Mouse (Mus musculus): ENCODE data around the gene Zcchc7. TPM values are rescaled to one million over a fixed set of nuclear protein-coding genes. Genes with fewer than 3 reads are reported as not detected.

Zcchc7 gene
- polyA plus RNA-seq, 1 experiment from 2014 or later, result 22.3 TPM

- WGBS, result 2% methylated on average over 25 of the region's 25 CpGs
- no peaks in the 10 kb centered on the region for H3K9me3 ChIP-seq (ENCODE audit: control insufficient read depth, low read length)
- no peak overlapping the region for H3K4me2 ChIP-seq (ENCODE audit: low read depth, severe bottlenecking)
- peak; percentile 57 for DNase-seq (ENCODE audit: low spot score)
- H3K4me3 ChIP-seq (ENCODE audit: low read depth, low read length), result no peak overlapping the region
- H3K27me3 ChIP-seq (ENCODE audit: control insufficient read depth, insufficient read depth, low read length), result peaks cover 88% of the 10 kb centered on the region
- H3K9ac ChIP-seq (ENCODE audit: low read length), result no peak overlapping the region
- no peak for ATAC-seq (ENCODE audit: insufficient number of reproducible peaks, low FRiP score, low TSS enrichment, low read depth)
- H3K36me3 ChIP-seq (ENCODE audit: control insufficient read depth, insufficient read depth, low read length), result no peaks in the 10 kb centered on the region
- peaks cover 17% of the 10 kb centered on the region for H3K4me1 ChIP-seq (ENCODE audit: control insufficient read depth, insufficient read depth, low read length)
- H3K27ac ChIP-seq (replicated peaks; ENCODE audit: low read depth, low read length), result no peak overlapping the region
Measured at GRCm38 (mm10) chr4:44711136-44711900, 44.4 kb upstream of the Zcchc7 start.

GRCm38 (mm10) chr4:44712051-44712700 lies 43.5 kb upstream of the Zcchc7 start:
- Histone ChIP-seq H3K27me3 (ENCODE audit: control insufficient read depth, insufficient read depth, low read length) (peaks cover 88% of the 10 kb centered on the region), H3K4me1 (ENCODE audit: control insufficient read depth, insufficient read depth, low read length) (peaks cover 17% of the 10 kb centered on the region), H3K4me2 (ENCODE audit: low read depth, severe bottlenecking) (no peak overlapping the region), H3K27ac (replicated peaks; ENCODE audit: low read depth, low read length) (no peak overlapping the region), H3K9ac (ENCODE audit: low read length) (no peak overlapping the region), H3K9me3 (ENCODE audit: control insufficient read depth, low read length) (no peaks in the 10 kb centered on the region), H3K4me3 (ENCODE audit: low read depth, low read length) (peak overlapping the region; percentile 16; the same call in 1 of the 2 replicates), H3K36me3 (ENCODE audit: control insufficient read depth, insufficient read depth, low read length) (no peaks in the 10 kb centered on the region)
- 2% methylated on average over 25 of the region's 25 CpGs for WGBS
- DNase-seq (ENCODE audit: low spot score) (peak; percentile 65), ATAC-seq (ENCODE audit: insufficient number of reproducible peaks, low FRiP score, low TSS enrichment, low read depth) (no peak)

- no peak for ATAC-seq (ENCODE audit: insufficient number of reproducible peaks, low FRiP score, low TSS enrichment, low read depth)
- no peak overlapping the region for H3K4me3 ChIP-seq (ENCODE audit: low read depth, low read length)
- peaks cover 17% of the 10 kb centered on the region for H3K4me1 ChIP-seq (ENCODE audit: control insufficient read depth, insufficient read depth, low read length)
- no peak overlapping the region for H3K27ac ChIP-seq (replicated peaks; ENCODE audit: low read depth, low read length)
- no peaks in the 10 kb centered on the region for H3K9me3 ChIP-seq (ENCODE audit: control insufficient read depth, low read length)
- no peaks in the 10 kb centered on the region for H3K36me3 ChIP-seq (ENCODE audit: control insufficient read depth, insufficient read depth, low read length)
- DNase-seq (ENCODE audit: low spot score), result peak; percentile 66
- no peak overlapping the region for H3K9ac ChIP-seq (ENCODE audit: low read length)
- peaks cover 88% of the 10 kb centered on the region for H3K27me3 ChIP-seq (ENCODE audit: control insufficient read depth, insufficient read depth, low read length)
- WGBS, result under 1% methylated on average over 50 of the region's 50 CpGs
- H3K4me2 ChIP-seq (ENCODE audit: low read depth, severe bottlenecking), result no peak overlapping the region
Measured at GRCm38 (mm10) chr4:44712786-44713553, 42.7 kb upstream of the Zcchc7 start.

- Histone ChIP-seq H3K27me3 (ENCODE audit: control insufficient read depth, insufficient read depth, low read length) (peaks cover 88% of the 10 kb centered on the region), H3K4me2 (ENCODE audit: low read depth, severe bottlenecking) (no peak overlapping the region), H3K4me3 (ENCODE audit: low read depth, low read length) (no peak overlapping the region), H3K27ac (replicated peaks; ENCODE audit: low read depth, low read length) (no peak overlapping the region), H3K9ac (ENCODE audit: low read length) (no peak overlapping the region), H3K4me1 (ENCODE audit: control insufficient read depth, insufficient read depth, low read length) (peaks cover 17% of the 10 kb centered on the region), H3K9me3 (ENCODE audit: control insufficient read depth, low read length) (no peaks in the 10 kb centered on the region), H3K36me3 (ENCODE audit: control insufficient read depth, insufficient read depth, low read length) (no peaks in the 10 kb centered on the region)
- peak; percentile 31; the same call in 1 of the 2 replicates for ATAC-seq (ENCODE audit: insufficient number of reproducible peaks, low FRiP score, low TSS enrichment, low read depth)
- peak; percentile 60 for DNase-seq (ENCODE audit: low spot score)
- WGBS, result under 1% methylated on average over 19 of the region's 19 CpGs
Measured at GRCm38 (mm10) chr4:44713554-44714051, 42.1 kb upstream of the Zcchc7 start.

- H3K9ac ChIP-seq (ENCODE audit: low read length), result no peak overlapping the region
- H3K9me3 ChIP-seq (ENCODE audit: control insufficient read depth, low read length), result no peaks in the 10 kb centered on the region
- under 1% methylated on average over 27 of the region's 27 CpGs for WGBS
- DNase-seq (ENCODE audit: low spot score), result peak; percentile 44
- no peak for ATAC-seq (ENCODE audit: insufficient number of reproducible peaks, low FRiP score, low TSS enrichment, low read depth)
- H3K27me3 ChIP-seq (ENCODE audit: control insufficient read depth, insufficient read depth, low read length), result peaks cover 84% of the 10 kb centered on the region
- peaks cover 17% of the 10 kb centered on the region for H3K4me1 ChIP-seq (ENCODE audit: control insufficient read depth, insufficient read depth, low read length)
- no peak overlapping the region for H3K4me3 ChIP-seq (ENCODE audit: low read depth, low read length)
- H3K27ac ChIP-seq (replicated peaks; ENCODE audit: low read depth, low read length), result no peak overlapping the region
- H3K4me2 ChIP-seq (ENCODE audit: low read depth, severe bottlenecking), result no peak overlapping the region
- no peaks in the 10 kb centered on the region for H3K36me3 ChIP-seq (ENCODE audit: control insufficient read depth, insufficient read depth, low read length)
Measured at GRCm38 (mm10) chr4:44714111-44714621, 41.5 kb upstream of the Zcchc7 start.

- peaks cover 74% of the 10 kb centered on the region for H3K27me3 ChIP-seq (ENCODE audit: control insufficient read depth, insufficient read depth, low read length)
- 10% methylated on average over 3 of the region's 3 CpGs for WGBS
Measured at GRCm38 (mm10) chr4:44715621-44716160, 40.0 kb upstream of the Zcchc7 start.

GRCm38 (mm10) chr4:44716391-44716790 lies 39.3 kb upstream of the Zcchc7 start:
- H3K4me1 ChIP-seq (ENCODE audit: control insufficient read depth, insufficient read depth, low read length), result peaks cover 17% of the 10 kb centered on the region
- no peaks in the 10 kb centered on the region for H3K36me3 ChIP-seq (ENCODE audit: control insufficient read depth, insufficient read depth, low read length)
- H3K9ac ChIP-seq (ENCODE audit: low read length), result no peak overlapping the region
- DNase-seq (ENCODE audit: low spot score) (no peak), ATAC-seq (ENCODE audit: insufficient number of reproducible peaks, low FRiP score, low TSS enrichment, low read depth) (no peak)
- H3K27me3 ChIP-seq (ENCODE audit: control insufficient read depth, insufficient read depth, low read length), result peaks cover 67% of the 10 kb centered on the region
- H3K4me3 ChIP-seq (ENCODE audit: low read depth, low read length), result no peak overlapping the region
- H3K9me3 ChIP-seq (ENCODE audit: control insufficient read depth, low read length), result no peaks in the 10 kb centered on the region
- H3K27ac ChIP-seq (replicated peaks; ENCODE audit: low read depth, low read length), result no peak overlapping the region
- WGBS, result 4% methylated on average over 10 of the region's 10 CpGs
- no peak overlapping the region for H3K4me2 ChIP-seq (ENCODE audit: low read depth, severe bottlenecking)

More at GRCm38 (mm10) chr4:44715621-44716160, 40.0 kb upstream of the Zcchc7 start:
- no peaks in the 10 kb centered on the region for H3K36me3 ChIP-seq (ENCODE audit: control insufficient read depth, insufficient read depth, low read length)
- no peak overlapping the region for H3K4me2 ChIP-seq (ENCODE audit: low read depth, severe bottlenecking)
- H3K9me3 ChIP-seq (ENCODE audit: control insufficient read depth, low read length), result no peaks in the 10 kb centered on the region
- peaks cover 17% of the 10 kb centered on the region for H3K4me1 ChIP-seq (ENCODE audit: control insufficient read depth, insufficient read depth, low read length)
- no peak overlapping the region for H3K4me3 ChIP-seq (ENCODE audit: low read depth, low read length)
- H3K9ac ChIP-seq (ENCODE audit: low read length), result no peak overlapping the region
- DNase-seq (ENCODE audit: low spot score) (no peak), ATAC-seq (ENCODE audit: insufficient number of reproducible peaks, low FRiP score, low TSS enrichment, low read depth) (no peak)
- no peak overlapping the region for H3K27ac ChIP-seq (replicated peaks; ENCODE audit: low read depth, low read length)

- H3K9ac ChIP-seq (ENCODE audit: low read length), result no peak overlapping the region
- H3K4me3 ChIP-seq (ENCODE audit: low read depth, low read length), result no peak overlapping the region
- H3K4me1 ChIP-seq (ENCODE audit: control insufficient read depth, insufficient read depth, low read length), result peaks cover 13% of the 10 kb centered on the region
- H3K27me3 ChIP-seq (ENCODE audit: control insufficient read depth, insufficient read depth, low read length), result peaks cover 55% of the 10 kb centered on the region
- H3K9me3 ChIP-seq (ENCODE audit: control insufficient read depth, low read length), result no peaks in the 10 kb centered on the region
- no peak for ATAC-seq (ENCODE audit: insufficient number of reproducible peaks, low FRiP score, low TSS enrichment, low read depth)
- DNase-seq (ENCODE audit: low spot score), result no peak
- H3K27ac ChIP-seq (replicated peaks; ENCODE audit: low read depth, low read length), result no peak overlapping the region
- H3K36me3 ChIP-seq (ENCODE audit: control insufficient read depth, insufficient read depth, low read length), result no peaks in the 10 kb centered on the region
- 74% methylated on average over 3 of the region's 3 CpGs for WGBS
- no peak overlapping the region for H3K4me2 ChIP-seq (ENCODE audit: low read depth, severe bottlenecking)
Measured at GRCm38 (mm10) chr4:44717676-44718075, 38.0 kb upstream of the Zcchc7 start.

All from limb, embryonic 11.5 days (tissue).